Mouse (Mus musculus) lung, adult 2 months (tissue): ENCODE results near the gene Cyb5b. TPM values are rescaled to one million over a fixed set of nuclear protein-coding genes. Genes with fewer than 3 reads are reported as not detected.
A peak's percentile ranks its signal among the peaks of the same experiment; 100 is the strongest.
"Not testable (repeated sequence)": the region's sequence is repeated elsewhere in the genome, so short reads cannot be mapped to it uniquely, and the experiment has no call there.

Source experiments
- DNase-seq: peaks from one replicate; pipeline ENCODE4 v3.0.0; 2022
- H3K4me1 ChIP-seq: fragments of 200-500 bp; 2 replicates; pipeline ENCODE4 v1.6.1; 2011; ENCODE audit warnings: low read length; ENCODE audit not compliant: control insufficient read depth, insufficient read depth
- H3K4me3 ChIP-seq: fragments of 200-500 bp; replicated peaks from 2 replicates; pipeline ENCODE3; 2011; ENCODE audit warnings: low read depth, mild to moderate bottlenecking, control low read depth, low read length; ENCODE audit errors: extremely low read depth
- CTCF ChIP-seq: fragments of 200-500 bp; IDR thresholded peaks from 2 replicates; pipeline ENCODE4 v1.5.1; 2011; ENCODE audit warnings: mild to moderate bottlenecking, low read length, control low read depth; ENCODE audit not compliant: insufficient read depth
- POLR2A ChIP-seq: fragments of 200-500 bp; IDR thresholded peaks from 2 replicates; pipeline ENCODE4 v1.6.1; 2011; ENCODE audit warnings: low read depth, mild to moderate bottlenecking, control low read depth, low read length, borderline replicate concordance; ENCODE audit errors: extremely low read depth
- WGBS: fragments of 180-500 bp; shearing (Covaris S2); methylation state at CpG from one replicate; pipeline ENCODE4 v1.1.7; 2018; 5-methylcytosine and 5-hydroxymethylcytosine counted together
- polyA plus RNA-seq: library from polyadenylated mRNA; depleted of rRNA; stranded (reverse); fragments of >200 nt; gene quantifications from 2 replicates; pipeline ENCODE4 v1.2.3, GENCODE M21; 2012; rRNA removed

Cyb5b gene
- polyA plus RNA-seq: 68.7 and 97.9 TPM in 2 replicates

- Histone ChIP-seq H3K4me1 (peaks cover 9% of the 10 kb centered on the region), H3K4me3 (peak within 1 kb of the TSS; percentile 97)
- WGBS: under 1% methylated on average over 65 of the region's 65 CpGs
- peak; percentile 96 for DNase-seq
- no peak for TF ChIP-seq CTCF
- peak; percentile 70 for TF ChIP-seq POLR2A
These were observed at the start of gene Cyb5b for GRCm38 (mm10) chr8:107150404-107151157. TSS of gene Cyb5b (plus strand) at chr8:107150640.

DNA sequence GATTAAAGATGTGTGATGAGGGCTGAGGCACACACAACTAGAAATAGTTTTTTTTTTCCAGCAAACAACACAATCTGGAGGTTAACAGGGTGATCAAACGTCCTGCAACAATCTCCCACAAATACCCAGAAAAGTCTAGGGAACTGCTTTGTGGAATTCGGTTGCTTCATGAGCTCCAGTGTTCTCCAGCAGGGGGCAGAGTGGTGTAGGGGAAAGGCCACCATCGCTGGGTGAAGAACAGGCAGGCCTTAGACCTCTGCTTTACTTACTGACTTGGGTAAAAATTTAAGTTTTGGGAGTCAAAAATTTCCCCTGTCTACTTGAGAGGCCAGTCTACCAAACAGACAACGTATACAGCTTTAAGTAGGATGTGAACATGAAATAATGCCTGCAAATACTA is 45.9 kb upstream of the Cyb5b start:
- TF ChIP-seq CTCF (peak; percentile 89), POLR2A (no peak)
- no peaks in the 10 kb centered on the region; the same call in 1 of the 2 replicates for H3K4me1 ChIP-seq
- no peak overlapping the region for H3K4me3 ChIP-seq
- peak; percentile 77 for DNase-seq
- WGBS: 12% methylated on average over 4 of the region's 4 CpGs

DNA sequence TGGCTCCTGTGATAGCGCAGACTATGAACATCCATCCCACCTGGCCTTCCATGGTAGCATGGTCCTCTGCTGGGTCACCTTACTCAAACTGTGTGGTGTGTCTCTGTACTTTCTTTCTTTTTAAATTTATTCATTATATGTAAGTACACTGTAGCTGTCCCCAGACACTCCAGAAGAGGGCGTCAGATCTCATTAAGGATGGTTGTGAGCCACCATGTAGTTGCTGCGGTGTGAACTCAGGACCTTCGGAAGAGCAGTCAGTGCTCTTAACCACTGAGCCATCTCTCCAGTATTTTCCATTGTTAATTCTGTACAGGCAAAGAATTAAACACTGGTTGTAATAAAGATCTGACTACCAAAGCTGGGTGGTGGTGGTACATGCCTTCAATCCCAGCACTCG is 42.4 kb upstream of the Cyb5b start:
- not testable (repeated sequence) for H3K4me3 ChIP-seq, H3K4me1 ChIP-seq, DNase-seq
- 95% methylated on average over 5 of the region's 5 CpGs for WGBS

DNA sequence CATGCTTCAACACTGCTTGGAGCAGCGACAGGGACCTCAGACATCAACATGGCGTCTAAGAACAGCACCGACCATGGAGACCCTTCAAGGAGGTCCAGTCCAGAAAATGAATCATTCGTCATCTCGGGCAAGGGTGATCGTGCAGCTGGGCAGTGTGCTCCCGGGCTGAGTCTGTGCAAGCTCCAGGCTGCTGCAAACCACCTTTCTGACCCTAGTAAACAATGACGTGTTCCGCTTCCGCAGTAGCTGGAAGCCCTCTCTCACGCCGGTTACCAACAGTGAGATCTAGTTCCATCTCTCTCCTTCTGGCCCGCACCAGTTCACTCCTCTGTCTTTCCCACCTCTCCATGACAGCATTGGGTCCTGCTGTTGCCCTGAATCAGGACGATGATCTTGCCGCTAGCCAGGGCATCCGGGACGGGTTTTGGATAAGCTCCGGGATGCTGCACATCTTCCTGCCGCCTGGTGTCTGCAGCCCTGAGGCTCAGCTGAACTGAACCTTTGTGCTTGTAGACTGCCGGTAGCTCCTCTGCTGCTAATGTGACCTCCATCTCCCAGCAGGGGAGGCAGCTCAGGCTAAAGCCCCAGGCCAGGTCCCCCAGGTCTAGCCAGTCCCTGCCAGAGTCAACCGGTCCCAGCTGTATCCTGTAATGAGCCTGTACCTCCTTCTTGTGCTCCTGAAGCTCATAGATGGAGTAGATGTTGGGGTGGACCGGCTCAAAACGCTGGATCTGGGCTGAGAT is 41.3 kb upstream of the Cyb5b start:
- H3K4me1 ChIP-seq: peaks cover under 1% of the 10 kb centered on the region; the same call in 1 of the 2 replicates
- H3K4me3 ChIP-seq: peak overlapping the region; percentile 66
- no peak for DNase-seq
- WGBS: 41% methylated on average over 23 of the region's 23 CpGs
- no peak for TF ChIP-seq CTCF
- TF ChIP-seq POLR2A: 0 out of 2 replicates have a peak, but pooled peaks have one; percentile 8

DNA sequence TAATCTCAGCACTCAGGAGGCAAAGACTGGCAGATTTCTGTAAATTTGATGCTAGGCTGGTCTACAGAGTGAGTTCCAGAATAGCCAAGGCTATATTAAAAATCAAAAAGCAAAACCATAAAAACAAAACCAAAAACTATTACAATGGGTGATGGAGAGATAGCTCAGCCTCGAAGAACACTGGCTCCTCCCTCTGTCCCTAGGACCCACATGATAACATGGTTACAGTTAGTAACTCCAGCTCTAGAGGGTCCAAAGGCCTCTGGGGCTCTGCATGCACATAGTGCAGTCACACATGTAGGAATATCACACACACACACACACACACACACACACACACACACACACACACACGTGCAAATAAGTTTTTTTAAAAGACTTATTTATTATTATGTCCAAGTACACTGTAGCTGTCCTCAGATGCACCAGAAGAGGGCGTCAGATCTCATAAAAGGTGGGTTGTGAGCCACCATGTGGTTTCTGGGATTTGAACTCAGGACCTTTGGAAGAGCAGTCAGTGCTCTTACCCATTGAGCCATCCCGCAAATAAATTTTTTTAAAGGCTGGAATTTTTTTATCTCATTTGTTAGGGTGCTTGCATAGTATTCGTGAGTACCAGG is 40.5 kb upstream of the Cyb5b start:
- no peak for TF ChIP-seq CTCF
- no peak for TF ChIP-seq POLR2A
- WGBS: 66% methylated on average over 5 of the region's 5 CpGs
- H3K4me1 ChIP-seq: peaks cover 8% of the 10 kb centered on the region
- H3K4me3 ChIP-seq: no peak overlapping the region
- no peak for DNase-seq

DNA sequence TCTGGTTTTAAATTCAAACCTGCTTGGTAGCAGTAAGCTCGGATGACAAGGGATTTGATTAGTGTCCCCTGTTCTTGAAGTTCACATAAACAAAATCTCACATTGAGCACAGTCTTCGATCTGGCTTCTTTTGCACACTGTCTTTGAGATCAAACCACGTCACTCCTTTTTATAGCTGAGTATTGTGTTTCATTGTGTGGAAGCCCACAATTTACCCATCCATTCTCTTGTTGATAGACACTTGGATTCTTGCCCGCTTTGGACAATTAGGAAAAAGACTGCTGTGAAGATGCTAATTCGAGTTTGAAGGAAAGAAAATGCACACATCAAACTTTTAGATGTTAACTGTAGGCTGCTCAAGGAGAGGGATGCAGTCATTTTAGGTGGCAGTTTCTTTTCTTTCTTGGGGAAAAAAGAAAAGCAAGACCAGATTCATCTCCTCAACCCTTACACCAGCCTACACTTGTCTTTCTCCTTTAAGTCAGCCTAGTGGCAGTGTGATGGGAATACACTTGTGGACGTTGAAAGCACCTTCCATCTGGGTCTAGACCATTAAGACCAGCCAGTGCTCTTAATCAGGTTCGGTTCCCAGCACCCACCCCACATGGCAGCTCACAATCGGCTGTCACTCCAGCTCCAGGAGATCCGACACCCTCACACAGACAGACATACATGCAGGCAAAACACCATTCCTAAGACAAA is 39.7 kb upstream of the Cyb5b start:
- peaks cover 13% of the 10 kb centered on the region for H3K4me1 ChIP-seq
- no peak overlapping the region for H3K4me3 ChIP-seq
- 56% methylated on average over 9 of the region's 9 CpGs for WGBS
- DNase-seq: no peak
- TF ChIP-seq POLR2A (no peak), CTCF (no peak)

DNA sequence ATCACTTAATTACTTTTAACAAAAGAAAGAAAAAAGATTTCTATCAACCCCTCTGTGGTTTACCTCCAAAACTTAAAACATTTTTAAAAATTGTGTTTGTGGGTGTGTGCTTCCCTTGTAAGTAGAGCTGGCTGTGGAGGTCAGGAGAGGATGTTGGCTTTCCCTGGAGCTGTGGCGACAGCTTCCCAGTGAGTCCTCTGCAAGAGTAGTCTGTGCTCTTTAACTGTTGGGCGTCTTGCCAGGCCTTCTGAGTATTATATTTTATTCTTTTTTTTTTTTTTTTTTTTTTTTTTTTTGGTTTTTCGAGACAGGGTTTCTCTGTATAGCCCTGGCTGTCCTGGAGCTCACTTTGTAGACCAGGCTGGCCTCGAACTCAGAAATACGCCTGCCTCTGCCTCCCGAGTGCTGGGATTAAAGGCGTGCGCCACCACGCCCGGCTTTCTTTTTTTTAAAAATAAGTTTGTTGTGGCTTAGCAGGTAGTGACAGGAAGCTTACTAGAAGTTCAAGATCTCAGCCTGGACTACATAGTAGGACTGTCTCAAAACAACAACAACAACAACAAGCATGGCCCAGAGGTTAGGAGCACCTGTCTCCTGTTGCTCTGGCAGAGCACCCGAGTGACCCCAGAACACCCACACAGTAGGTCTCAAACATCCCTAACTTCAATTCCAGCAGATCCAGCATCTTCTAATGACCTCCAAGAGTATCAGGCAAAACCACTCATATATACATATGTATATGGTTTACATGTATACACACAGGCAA is 38.9 kb upstream of the Cyb5b start:
- no peak for DNase-seq
- TF ChIP-seq POLR2A (no peak), CTCF (no peak)
- WGBS: 76% methylated on average over 10 of the region's 11 CpGs

DNA sequence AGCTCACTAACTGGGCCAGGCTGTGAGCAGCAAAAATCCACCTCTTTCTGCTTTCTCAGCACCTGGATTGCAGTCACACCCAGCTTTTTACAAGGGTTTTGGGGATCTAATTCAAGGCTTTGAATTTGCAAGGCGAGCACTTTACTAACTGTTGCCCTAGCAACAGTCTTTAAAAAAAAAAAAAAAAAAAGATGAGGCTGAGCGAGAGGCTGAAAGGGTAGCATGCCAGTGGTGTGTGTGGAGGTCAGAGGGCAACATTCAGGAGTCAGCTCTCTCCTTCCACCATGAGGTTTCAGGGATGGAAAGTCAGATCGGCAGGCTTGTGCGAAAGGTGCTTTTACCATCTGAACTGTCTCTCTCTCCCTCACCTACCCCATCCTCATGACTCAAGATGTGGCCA is 37.2 kb upstream of the Cyb5b start:
- TF ChIP-seq CTCF: no peak
- TF ChIP-seq POLR2A: no peak
- WGBS: 81% methylated on average over 4 of the region's 4 CpGs
- no peak for DNase-seq

More for the DNA sequence above, 38.9 kb upstream of the Cyb5b start:
- Histone ChIP-seq H3K4me3 (no peak overlapping the region), H3K4me1 (peaks cover 17% of the 10 kb centered on the region)

More for the DNA sequence above, 37.2 kb upstream of the Cyb5b start:
- Histone ChIP-seq H3K4me1 (peaks cover 17% of the 10 kb centered on the region), H3K4me3 (no peak overlapping the region)
